In the genomic region with DNA sequence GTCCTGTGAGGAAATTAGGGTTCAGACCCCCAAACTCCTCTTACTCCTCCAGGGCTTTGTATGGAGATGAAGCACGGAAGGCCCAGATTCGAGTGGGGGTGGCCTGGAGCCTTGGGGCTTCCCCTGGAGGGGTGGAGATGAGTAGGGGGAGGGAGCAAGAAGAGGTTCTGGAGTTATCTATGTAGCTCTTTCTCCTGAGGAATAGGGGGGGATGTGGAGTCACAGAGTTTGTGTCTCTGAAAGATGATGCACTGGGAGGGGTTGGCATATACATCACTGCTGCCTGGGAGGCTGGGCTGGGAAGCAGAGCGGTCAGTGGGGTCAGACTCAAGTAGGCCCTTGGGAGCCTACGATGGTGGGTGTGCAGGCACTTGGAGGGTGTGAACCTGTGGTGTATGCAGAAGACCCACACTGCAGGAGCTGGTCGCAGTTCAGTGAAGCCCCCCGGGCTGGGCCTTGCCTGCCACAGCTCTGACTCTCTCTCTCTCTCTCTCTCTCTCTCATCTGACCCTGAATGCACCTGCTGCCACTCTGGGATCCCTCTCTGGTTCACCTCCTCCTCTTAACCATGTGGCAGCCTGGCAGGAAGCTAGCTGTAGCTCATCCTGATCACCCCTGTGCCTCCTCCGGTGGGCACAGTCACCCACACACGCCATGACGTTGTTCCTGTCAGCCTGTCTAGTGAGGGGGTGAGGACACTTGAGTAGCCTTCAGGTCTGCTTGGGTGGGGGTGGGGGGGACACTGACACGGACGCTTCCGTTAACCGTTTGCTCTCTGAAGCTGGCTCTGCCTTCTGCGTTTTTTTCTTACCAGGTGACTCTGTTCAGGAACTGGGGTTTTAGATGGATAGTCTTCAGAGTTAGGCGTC, we compare ENCODE assay signal across 8 mouse cellular contexts. TPM values are rescaled to one million over a fixed set of nuclear protein-coding genes. Genes with fewer than 3 reads are reported as not detected.
DNase-seq lines count a peak whose midpoint lies in the region; ATAC-seq lines count a peak whose summit lies in the region.

No protein-coding gene starts in this region.

- peak overlapping the region; percentile 84 for H3K4me2 ChIP-seq in embryonic facial prominence, embryonic 14.5 days (ENCODE audit: low read depth, low read length)
- H3K4me2 ChIP-seq in limb, embryonic 11.5 days (ENCODE audit: low read depth, severe bottlenecking), result peak overlapping the region; percentile 77

- H3K36me3 ChIP-seq in embryonic facial prominence, embryonic 14.5 days (ENCODE audit: control insufficient read depth, insufficient read depth, low read length), result peaks cover 4% of the 10 kb centered on the region; the same call in 1 of the 2 replicates
- no peaks in the 10 kb centered on the region for H3K36me3 ChIP-seq in limb, embryonic 11.5 days (ENCODE audit: control insufficient read depth, insufficient read depth, low read length)

- peaks cover 81% of the 10 kb centered on the region for H3K4me1 ChIP-seq in embryonic facial prominence, embryonic 14.5 days (ENCODE audit: control insufficient read depth, insufficient read depth, low read length)
- peaks cover 74% of the 10 kb centered on the region for H3K4me1 ChIP-seq in limb, embryonic 11.5 days (ENCODE audit: control insufficient read depth, insufficient read depth, low read length)

- no peaks in the 10 kb centered on the region for H3K9me3 ChIP-seq in embryonic facial prominence, embryonic 14.5 days (ENCODE audit: control insufficient read depth, low read length)
- no peaks in the 10 kb centered on the region for H3K9me3 ChIP-seq in limb, embryonic 11.5 days (ENCODE audit: control insufficient read depth, low read length)

- H3K27ac ChIP-seq in embryonic facial prominence, embryonic 14.5 days (replicated peaks; ENCODE audit: low read depth, low read length), result peak overlapping the region; percentile 98
- no peak overlapping the region; the same call in 1 of the 2 replicates for H3K27ac ChIP-seq in limb, embryonic 11.5 days (replicated peaks; ENCODE audit: low read depth, low read length)

- peak overlapping the region; percentile 87 for H3K4me3 ChIP-seq in embryonic facial prominence, embryonic 14.5 days (ENCODE audit: low read depth, low read length)
- H3K4me3 ChIP-seq in limb, embryonic 11.5 days (ENCODE audit: low read depth, low read length), result peak overlapping the region; percentile 68

- WGBS in embryonic facial prominence, embryonic 14.5 days, result 19% methylated on average over 13 of the region's 15 CpGs
- 51% methylated on average over 15 of the region's 15 CpGs for WGBS in limb, embryonic 11.5 days

- peak; percentile 65 for DNase-seq in cerebellum, adult 9-10 months
- no peak for DNase-seq in cerebellum, adult 8-10 months
- DNase-seq in A20 (ENCODE audit: low read depth, low spot score), result peak; percentile 79
- DNase-seq in embryonic facial prominence, embryonic 14.5 days (ENCODE audit: low spot score), result peak; percentile 12
- DNase-seq in limb, embryonic 11.5 days (ENCODE audit: low spot score), result no peak
- DNase-seq in naive thymus-derived CD4-positive, alpha-beta T cell, adult 2 months (ENCODE audit: low read depth), result peak; percentile 79
- no peak for DNase-seq in retina, postnatal 1 day
- no peak for DNase-seq in frontal cortex, postnatal 14 days (ENCODE audit: low spot score in 2 of 2)

- no peaks in the 10 kb centered on the region for H3K27me3 ChIP-seq in embryonic facial prominence, embryonic 14.5 days (replicated peaks; ENCODE audit: control insufficient read depth, insufficient read depth, low read length)
- H3K27me3 ChIP-seq in limb, embryonic 11.5 days (ENCODE audit: control insufficient read depth, insufficient read depth, low read length), result no peaks in the 10 kb centered on the region

- H3K9ac ChIP-seq in embryonic facial prominence, embryonic 14.5 days (ENCODE audit: low read depth, low read length), result peak overlapping the region; percentile 91
- H3K9ac ChIP-seq in limb, embryonic 11.5 days (ENCODE audit: low read length), result peak overlapping the region; percentile 89; the same call in 1 of the 2 replicates

- ATAC-seq in embryonic facial prominence, embryonic 14.5 days (ENCODE audit: low read depth), result no peak
- ATAC-seq in limb, embryonic 11.5 days (ENCODE audit: insufficient number of reproducible peaks, low FRiP score, low TSS enrichment, low read depth), result no peak

RNA-seq across cellular contexts. Expression of a gene that starts 11.7 kb away (rescaled TPM):
- polyA plus RNA-seq in embryonic facial prominence, embryonic 14.5 days (2014; fragmentation: Nextera tagmentation; extraction: Ambion mirVana), result 46.4 and 50.3 TPM in 2 replicates
- 46.7 and 48.7 TPM in 2 replicates for polyA plus RNA-seq in limb, embryonic 11.5 days (2014; fragmentation: Nextera tagmentation; extraction: Ambion mirVana)

RNA-seq across cellular contexts. Expression of a gene that starts 31.7 kb away (rescaled TPM):
- polyA plus RNA-seq in embryonic facial prominence, embryonic 14.5 days (2014; fragmentation: Nextera tagmentation; extraction: Ambion mirVana), result 22.7 and 23.0 TPM in 2 replicates
- polyA plus RNA-seq in limb, embryonic 11.5 days (2014; fragmentation: Nextera tagmentation; extraction: Ambion mirVana), result 58.7 and 63.4 TPM in 2 replicates

RNA-seq across cellular contexts. Expression of a gene that starts 43.5 kb away (rescaled TPM):
- polyA plus RNA-seq in embryonic facial prominence, embryonic 14.5 days (2014; fragmentation: Nextera tagmentation; extraction: Ambion mirVana), result 0.34 and 0.56 TPM in 2 replicates
- 0.40 TPM in 1 of 2 replicates, not detected in the other for polyA plus RNA-seq in limb, embryonic 11.5 days (2014; fragmentation: Nextera tagmentation; extraction: Ambion mirVana)

Comparison
In these comparisons a context has a peak if more than half of its experiments do, and no peak if none do; other contexts are left out.
1. DNase-seq: peak in cerebellum, adult 9-10 months (single experiment), A20 (single experiment), embryonic facial prominence, embryonic 14.5 days (single experiment) and naive thymus-derived CD4-positive, alpha-beta T cell, adult 2 months (single experiment); none in cerebellum, adult 8-10 months (single experiment), limb, embryonic 11.5 days (single experiment), retina, postnatal 1 day (single experiment) and frontal cortex, postnatal 14 days (0 of 2).